In genomic region chr3:30016766-30017165, GRCm38 (mm10) we compare ENCODE assay signal across 26 mouse cellular contexts.
DNase-seq lines count a peak whose midpoint lies in the region; ATAC-seq lines count a peak whose summit lies in the region.
"Had no signal": no experiment of that assay in that cellular context is flagged by ENCODE, and none has a peak within 500 bp of the region (broad histone marks: within the 10 kb centered on the region; RNA-seq: fewer than 3 reads in every experiment).

No protein-coding gene starts in this region.

- peak overlapping the region; percentile 55; the same call in 1 of the 2 replicates for H3K27ac ChIP-seq in kidney, embryonic 15.5 days
- H3K27ac ChIP-seq in limb, embryonic 10.5 days = peak overlapping the region; percentile 88
- H3K27ac ChIP-seq in limb, embryonic 13.5 days = peak overlapping the region; percentile 79
- H3K27ac ChIP-seq: embryonic facial prominence, embryonic 13.5 days; forebrain, embryonic 12.5 days; forebrain, embryonic 15.5 days; heart, adult 2 months; heart, embryonic 10.5 days; heart, embryonic 13.5 days; hindbrain, embryonic 12.5 days; hindbrain, embryonic 15.5 days had no signal

- no peaks in the 10 kb centered on the region; the same call in 1 of the 2 replicates for H3K27me3 ChIP-seq in kidney, embryonic 15.5 days
- H3K27me3 ChIP-seq in limb, embryonic 10.5 days (ENCODE audit: low read depth, poor library complexity, severe bottlenecking) = no peaks in the 10 kb centered on the region
- H3K27me3 ChIP-seq in limb, embryonic 13.5 days = no peaks in the 10 kb centered on the region
- H3K27me3 ChIP-seq: heart, embryonic 13.5 days had no signal

- no peak overlapping the region for H3K4me3 ChIP-seq in kidney, embryonic 15.5 days (replicated peaks)
- no peak overlapping the region; the same call in 1 of the 2 replicates for H3K4me3 ChIP-seq in limb, embryonic 10.5 days
- no peak overlapping the region for H3K4me3 ChIP-seq in limb, embryonic 13.5 days
- H3K4me3 ChIP-seq: embryonic facial prominence, embryonic 10.5 days; embryonic facial prominence, embryonic 13.5 days; erythroblast, embryonic 14.5 days; forebrain, embryonic 12.5 days; forebrain, embryonic 15.5 days; heart, adult 2 months; heart, embryonic 10.5 days; heart, embryonic 13.5 days; hindbrain, embryonic 12.5 days; hindbrain, embryonic 15.5 days had no signal

- no peak overlapping the region for H3K9ac ChIP-seq in kidney, embryonic 15.5 days
- no peak overlapping the region for H3K9ac ChIP-seq in limb, embryonic 13.5 days
- H3K9ac ChIP-seq: embryonic facial prominence, embryonic 13.5 days; forebrain, embryonic 12.5 days; forebrain, embryonic 15.5 days; heart, embryonic 13.5 days; hindbrain, embryonic 12.5 days; hindbrain, embryonic 15.5 days had no signal

- no peak overlapping the region for H3K4me2 ChIP-seq in kidney, embryonic 15.5 days
- peak overlapping the region; percentile 34 for H3K4me2 ChIP-seq in limb, embryonic 13.5 days (replicated peaks)
- H3K4me2 ChIP-seq: embryonic facial prominence, embryonic 13.5 days; forebrain, embryonic 12.5 days; forebrain, embryonic 15.5 days; heart, embryonic 13.5 days; hindbrain, embryonic 12.5 days; hindbrain, embryonic 15.5 days had no signal

- ATAC-seq in kidney, embryonic 15.5 days (replicated peaks; ENCODE audit: low FRiP score) = no peak
- no peak for ATAC-seq in limb, embryonic 13.5 days (ENCODE audit: low FRiP score, low read depth)
- ATAC-seq: CD4-positive, CD25-positive, alpha-beta regulatory T cell, adult 4 months; forebrain, embryonic 15.5 days had no signal

- H3K36me3 ChIP-seq in kidney, embryonic 15.5 days = no peaks in the 10 kb centered on the region
- H3K36me3 ChIP-seq in limb, embryonic 10.5 days = no peaks in the 10 kb centered on the region
- H3K36me3 ChIP-seq in limb, embryonic 13.5 days = no peaks in the 10 kb centered on the region
- H3K36me3 ChIP-seq: embryonic facial prominence, embryonic 10.5 days; embryonic facial prominence, embryonic 13.5 days; forebrain, embryonic 12.5 days; forebrain, embryonic 15.5 days; heart, embryonic 10.5 days; heart, embryonic 13.5 days; hindbrain, embryonic 12.5 days; hindbrain, embryonic 15.5 days had no signal

- no peaks in the 10 kb centered on the region for H3K9me3 ChIP-seq in kidney, embryonic 15.5 days (replicated peaks)
- no peaks in the 10 kb centered on the region for H3K9me3 ChIP-seq in limb, embryonic 10.5 days (replicated peaks)
- H3K9me3 ChIP-seq in limb, embryonic 13.5 days = no peaks in the 10 kb centered on the region
- H3K9me3 ChIP-seq: embryonic facial prominence, embryonic 10.5 days; embryonic facial prominence, embryonic 13.5 days; forebrain, embryonic 12.5 days; forebrain, embryonic 15.5 days; heart, embryonic 10.5 days; heart, embryonic 13.5 days; hindbrain, embryonic 12.5 days; hindbrain, embryonic 15.5 days had no signal

- peaks cover 46% of the 10 kb centered on the region for H3K4me1 ChIP-seq in kidney, embryonic 15.5 days
- peaks cover 72% of the 10 kb centered on the region for H3K4me1 ChIP-seq in limb, embryonic 10.5 days
- peaks cover 56% of the 10 kb centered on the region for H3K4me1 ChIP-seq in limb, embryonic 13.5 days

- intact Hi-C loops in left cerebral cortex, postnatal 14 days (cut with DNase I) = loop anchor here (10.0 kb wide), 1 partner anchor 198 kb away; no protein-coding TSS in a partner anchor

- 52% methylated on average over 5 of the region's 5 CpGs for WGBS in kidney, embryonic 15.5 days
- WGBS in limb, embryonic 10.5 days = 19% methylated on average over 5 of the region's 5 CpGs
- WGBS in limb, embryonic 13.5 days = 18% methylated on average over 5 of the region's 5 CpGs

- no peak for DNase-seq in kidney, adult 11 months
- peak; percentile 78 for DNase-seq in forelimb bud, embryonic 11.5 days (ENCODE audit: low read depth, low spot score)
- peak; percentile 45 for DNase-seq in limb, embryonic 10.5 days (ENCODE audit: low spot score)
- DNase-seq in right cerebral cortex, postnatal 14 days = no peak
- DNase-seq in left cerebral cortex, postnatal 14 days (ENCODE audit: low spot score in 2 of 2) = no peak
- DNase-seq: adrenal gland, adult 2 months; adrenal gland, postnatal 14 days; cerebellum, adult 11 months; cerebellum, adult 2 months; cerebellum, adult 9-11 months; cerebellum, postnatal 25 days; gastrocnemius, postnatal 10 days; gastrocnemius, postnatal 36 days; heart, adult 2 months had no signal

Comparison
In these comparisons a context has a peak if more than half of its experiments do, and no peak if none do; other contexts are left out.
1. DNase-seq: peak in forelimb bud, embryonic 11.5 days (single experiment) and limb, embryonic 10.5 days (single experiment); none in kidney, adult 11 months (single experiment), right cerebral cortex, postnatal 14 days (single experiment) and left cerebral cortex, postnatal 14 days (0 of 2).
2. Peak in every context shown above with its lines, with median percentiles within 50 percentile points of each other: H3K27ac ChIP-seq.